In genomic region chr5:3873485-3873884, GRCm38 (mm10) we compare ENCODE assay signal across 27 mouse cellular contexts. TPM values are rescaled to one million over a fixed set of nuclear protein-coding genes. Genes with fewer than 3 reads are reported as not detected.
A peak's percentile ranks its signal among the peaks of the same experiment; 100 is the strongest.
DNase-seq lines count a peak whose midpoint lies in the region; ATAC-seq and TF ChIP-seq lines count a peak whose summit lies in the region.
"Had no signal": no experiment of that assay in that cellular context is flagged by ENCODE, and none has a peak within 500 bp of the region (broad histone marks: within the 10 kb centered on the region; RNA-seq: fewer than 3 reads in every experiment).

No protein-coding gene starts in this region.

- H3K4me2 ChIP-seq in forebrain, postnatal 0 days (ENCODE audit: low read depth) = no peak overlapping the region
- H3K4me2 ChIP-seq in myocyte (ENCODE audit: low read depth) = no peak overlapping the region
- H3K4me2 ChIP-seq: embryonic facial prominence, embryonic 15.5 days; hindbrain, embryonic 13.5 days had no signal

- no peaks in the 10 kb centered on the region for H3K79me3 ChIP-seq in C2C12 (ENCODE audit: low read depth)

- TF ChIP-seq POLR2A in myocyte (IDR thresholded peaks at IDR 0.05; ENCODE audit: insufficient read length, low read depth) = no peak

- H3K9ac ChIP-seq in forebrain, postnatal 0 days = no peak overlapping the region
- H3K9ac ChIP-seq: embryonic facial prominence, embryonic 15.5 days; hindbrain, embryonic 13.5 days had no signal

- no peaks in the 10 kb centered on the region for H3K4me1 ChIP-seq in forebrain, postnatal 0 days (ENCODE audit: insufficient read depth)
- H3K4me1 ChIP-seq in forebrain, embryonic 10.5 days = peaks cover 6% of the 10 kb centered on the region; the same call in 1 of the 2 replicates
- H3K4me1 ChIP-seq: embryonic facial prominence, embryonic 15.5 days; heart, embryonic 10.5 days; hindbrain, embryonic 13.5 days had no signal

- WGBS in forebrain, postnatal 0 days = 55% methylated on average over 3 of the region's 3 CpGs
- WGBS in forebrain, embryonic 10.5 days = 90% methylated on average over 3 of the region's 3 CpGs

- no peaks in the 10 kb centered on the region for H3K36me3 ChIP-seq in forebrain, postnatal 0 days (ENCODE audit: insufficient read depth)
- H3K36me3 ChIP-seq in forebrain, embryonic 10.5 days (replicated peaks) = no peaks in the 10 kb centered on the region
- H3K36me3 ChIP-seq in C2C12 (ENCODE audit: control insufficient read depth, insufficient read depth) (no peaks in the 10 kb centered on the region), myocyte (ENCODE audit: control insufficient read depth, insufficient read depth) (no peaks in the 10 kb centered on the region)
- H3K36me3 ChIP-seq: embryonic facial prominence, embryonic 15.5 days; heart, embryonic 10.5 days; hindbrain, embryonic 13.5 days had no signal

- intact Hi-C loops in left cerebral cortex, postnatal 4 days (cut with DNase I) = no loop called here

- H3K27ac ChIP-seq in forebrain, postnatal 0 days (ENCODE audit: low read depth, low read length) = no peak overlapping the region
- H3K27ac ChIP-seq in forebrain, embryonic 10.5 days = no peak overlapping the region
- H3K27ac ChIP-seq: embryonic facial prominence, embryonic 15.5 days; gastrocnemius, adult 2 months; heart, embryonic 10.5 days; hindbrain, embryonic 13.5 days; hindbrain, postnatal 0 days had no signal

- no peaks in the 10 kb centered on the region for H3K27me3 ChIP-seq in forebrain, postnatal 0 days (ENCODE audit: insufficient read depth, low read length)
- H3K27me3 ChIP-seq in forebrain, embryonic 10.5 days (ENCODE audit: poor library complexity, severe bottlenecking) = no peaks in the 10 kb centered on the region
- H3K27me3 ChIP-seq in C2C12 (ENCODE audit: control insufficient read depth, insufficient read depth, insufficient read length) (no peaks in the 10 kb centered on the region), myocyte (ENCODE audit: control insufficient read depth, insufficient read depth, insufficient read length) (no peaks in the 10 kb centered on the region)
- H3K27me3 ChIP-seq: embryonic facial prominence, embryonic 15.5 days; hindbrain, embryonic 13.5 days had no signal

- H3K9me3 ChIP-seq in forebrain, postnatal 0 days (ENCODE audit: low read length) = no peaks in the 10 kb centered on the region
- H3K9me3 ChIP-seq in forebrain, embryonic 10.5 days = no peaks in the 10 kb centered on the region
- H3K9me3 ChIP-seq: embryonic facial prominence, embryonic 15.5 days; hindbrain, embryonic 13.5 days had no signal

- H3K79me2 ChIP-seq in C2C12 (ENCODE audit: control insufficient read depth, insufficient read depth) (no peaks in the 10 kb centered on the region), myocyte (ENCODE audit: control insufficient read depth, insufficient read depth) (no peaks in the 10 kb centered on the region)

- ATAC-seq in forebrain, postnatal 0 days = peak; percentile 71
- ATAC-seq: activated CD4-positive, CD25-positive, alpha-beta regulatory T cell, adult 4 months; hindbrain, postnatal 0 days had no signal

- H3ac ChIP-seq in C2C12 (ENCODE audit: control insufficient read depth, insufficient read length, low read depth) = no peak overlapping the region
- H3ac ChIP-seq in myocyte (ENCODE audit: control insufficient read depth, insufficient read length) = no peak overlapping the region

- no peak overlapping the region for H3K4me3 ChIP-seq in forebrain, postnatal 0 days (ENCODE audit: low read depth, low read length)
- H3K4me3 ChIP-seq in forebrain, embryonic 10.5 days = no peak overlapping the region
- H3K4me3 ChIP-seq in C2C12 (ENCODE audit: insufficient read depth, poor library complexity, severe bottlenecking) (no peak overlapping the region), myocyte (no peak overlapping the region)
- H3K4me3 ChIP-seq: embryonic facial prominence, embryonic 15.5 days; erythroblast, embryonic 14.5 days; gastrocnemius, adult 2 months; heart, embryonic 10.5 days; hindbrain, embryonic 13.5 days had no signal

- TF ChIP-seq CTCF in forebrain, postnatal 0 days (IDR thresholded peaks at IDR 0.05; ENCODE audit: low read depth) = no peak
- TF ChIP-seq CTCF in C2C12 (IDR thresholded peaks at IDR 0.05; ENCODE audit: control insufficient read depth, insufficient read depth, insufficient read length) = no peak

- peak; percentile 7 for DNase-seq in forebrain, postnatal 0 days
- no peak for DNase-seq in forebrain, embryonic 10.5 days (ENCODE audit: extremely low spot score, low spot score)
- peak; percentile 29 for DNase-seq in NIH3T3 (ENCODE audit: low read depth)
- no peak for DNase-seq in ovary, adult 18-20 months (ENCODE audit: low spot score)
- DNase-seq in heart, adult 8-10 months (ENCODE audit: low spot score) = no peak
- no peak for DNase-seq in left cerebral cortex, postnatal 4 days
- DNase-seq: adrenal gland, postnatal 14 days; B cell, adult 2 months; cerebellum, adult 2 months; cerebellum, postnatal 10 days; embryo, embryonic 11 days; gastrocnemius, adult 2 months; gastrocnemius, postnatal 36 days; heart, adult 11 months; heart, postnatal 10 days; kidney, adult 18-20 months had no signal

TF ChIP-seq in C2C12, 6 proteins besides CTCF, POLR2A, EP300 and RAD21:
- peak; percentile 96 for TF ChIP-seq USF1 (IDR thresholded peaks at IDR 0.05; ENCODE audit: low read depth)
- TF ChIP-seq CEBPB (IDR thresholded peaks at IDR 0.05; ENCODE audit: low read depth) = no peak
TF ChIP-seq in C2C12: peak in this region for 1.

TF ChIP-seq in myocyte, 11 proteins besides CTCF, POLR2A, EP300 and RAD21:
- peak; percentile 75 for TF ChIP-seq USF1 (IDR thresholded peaks at IDR 0.05; ENCODE audit: low read depth)
- TF ChIP-seq SRF (IDR thresholded peaks at IDR 0.05; ENCODE audit: control insufficient read depth, insufficient read length, low read depth) = no peak
TF ChIP-seq in myocyte: peak in this region for 1.

RNA-seq across cellular contexts. Expression of gene Mterf1a, which starts 20.2 kb away (rescaled TPM):
- 6.3 and 8.5 TPM in 2 replicates for total RNA-seq in forebrain, postnatal 0 days (2014; rRNA removed)
- 4.5 and 5.3 TPM in 2 replicates for polyA plus RNA-seq in forebrain, postnatal 0 days (2015; fragmentation: Nextera tagmentation; extraction: Ambion mirVana)
- polyA plus RNA-seq in forebrain, embryonic 10.5 days (2016; fragmentation: Nextera tagmentation; extraction: Ambion mirVana) = 7.9 and 10.7 TPM in 2 replicates
- polyA plus RNA-seq in C2C12 (2012; fragmentation: generic; extraction: Trizol) (2.3 TPM), myocyte (2012; fragmentation: generic; extraction: Trizol) (1.7 TPM)
- total RNA-seq in heart, adult 8-10 months (2022) = 1 to 10 TPM; 3.1 to 3.6 (median 3.2) TPM
- total RNA-seq in left cerebral cortex, postnatal 4 days (2021) = 1 to 10 TPM; 8.4 to 9.8 TPM

RNA-seq across cellular contexts. Expression of gene Lrrd1, which starts 28.5 kb away (rescaled TPM):
- total RNA-seq in forebrain, postnatal 0 days (2014; rRNA removed) = not detected in 2 replicates
- not detected in 2 replicates for polyA plus RNA-seq in forebrain, postnatal 0 days (2015; fragmentation: Nextera tagmentation; extraction: Ambion mirVana)
- 0.09 and 0.15 TPM in 2 replicates for polyA plus RNA-seq in forebrain, embryonic 10.5 days (2016; fragmentation: Nextera tagmentation; extraction: Ambion mirVana)
- polyA plus RNA-seq in C2C12 (2012; fragmentation: generic; extraction: Trizol) (0.04 TPM), myocyte (2012; fragmentation: generic; extraction: Trizol) (0.04 TPM)
- under 1 TPM in 2 of 4 experiments, not detected in 2; 0.12 to 0.19 TPM for total RNA-seq in heart, adult 8-10 months (2022)
- total RNA-seq in left cerebral cortex, postnatal 4 days (2021) = not detected
- total RNA-seq: adrenal gland, adult 18-20 months; adrenal gland, postnatal 14 days; gastrocnemius, adult 2 months; hematopoietic stem cell, adult 5-6 weeks; hindbrain, postnatal 0 days had no signal
- polyA plus RNA-seq: erythroblast, embryonic 14.5 days; hindbrain, postnatal 0 days; intestine, embryonic 14.5 days had no signal

RNA-seq across cellular contexts. Expression of gene Akap9, which starts 54.4 kb away (rescaled TPM):
- total RNA-seq in forebrain, postnatal 0 days (2014; rRNA removed) = 90.4 and 110 TPM in 2 replicates
- 159 and 266 TPM in 2 replicates for polyA plus RNA-seq in forebrain, postnatal 0 days (2015; fragmentation: Nextera tagmentation; extraction: Ambion mirVana)
- 118 and 128 TPM in 2 replicates for polyA plus RNA-seq in forebrain, embryonic 10.5 days (2016; fragmentation: Nextera tagmentation; extraction: Ambion mirVana)
- 2.1 TPM for polyA plus RNA-seq in C2C12 (2012; fragmentation: generic; extraction: Trizol)
- polyA plus RNA-seq in myocyte (2012; fragmentation: generic; extraction: Trizol) = 3.0 TPM
- 10 to 100 TPM; 40.7 to 52.6 (median 49.2) TPM for total RNA-seq in heart, adult 8-10 months (2022)
- 100 to 1,000 TPM; 219 to 224 TPM for total RNA-seq in left cerebral cortex, postnatal 4 days (2021)

Comparison
In these comparisons a context has a peak if more than half of its experiments do, and no peak if none do; other contexts are left out.
1. DNase-seq: peak in forebrain, postnatal 0 days (single experiment) and NIH3T3 (single experiment); none in forebrain, embryonic 10.5 days (single experiment), ovary, adult 18-20 months (single experiment), heart, adult 8-10 months (single experiment) and left cerebral cortex, postnatal 4 days (single experiment).
2. RNA of gene Akap9, which starts 54.4 kb away (polyA plus RNA-seq): 159 to 266 TPM in forebrain, postnatal 0 days and 118 to 128 TPM in forebrain, embryonic 10.5 days; 3.0 TPM in myocyte (single experiment) and 2.1 TPM in C2C12 (single experiment); every median in the first group is over 10 times any median in the second.